Mouse (Mus musculus): ENCODE results near the gene Ahnak.
A peak's percentile ranks its signal among the peaks of the same experiment; 100 is the strongest.

DNA sequence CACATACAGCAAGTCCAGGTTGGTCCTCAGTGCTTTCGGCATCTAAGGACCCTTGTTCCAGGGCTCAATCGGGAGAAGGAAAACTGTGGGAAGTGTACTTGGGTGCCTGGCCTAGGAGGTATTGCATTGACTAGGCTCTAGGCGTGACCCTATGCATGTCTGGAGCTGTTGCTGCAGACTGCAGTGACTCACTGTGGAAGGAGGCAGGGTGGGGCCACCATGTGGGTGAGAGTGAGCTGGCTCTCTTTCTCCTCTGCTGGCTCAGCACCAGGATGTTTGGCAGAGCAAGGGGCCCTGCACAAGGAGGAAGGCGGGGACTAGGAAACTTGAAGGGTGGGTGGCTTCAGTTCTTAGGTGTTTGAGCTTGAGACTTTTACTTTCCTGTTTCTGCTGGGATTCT is 8.5 kb downstream of the Ahnak start:
- TF ChIP-seq CTCF (IDR thresholded peaks at IDR 0.05; ENCODE audit: low read depth) (peak; percentile 36), EP300 (optimal IDR thresholded peaks at IDR 0.05) (no peak)
